Mouse (Mus musculus): ENCODE measurements around the gene Rom1.
"Not testable (repeated sequence)": the region's sequence is repeated elsewhere in the genome, so short reads cannot be mapped to it uniquely, and the experiment has no call there.

The Rom1 gene

DNA sequence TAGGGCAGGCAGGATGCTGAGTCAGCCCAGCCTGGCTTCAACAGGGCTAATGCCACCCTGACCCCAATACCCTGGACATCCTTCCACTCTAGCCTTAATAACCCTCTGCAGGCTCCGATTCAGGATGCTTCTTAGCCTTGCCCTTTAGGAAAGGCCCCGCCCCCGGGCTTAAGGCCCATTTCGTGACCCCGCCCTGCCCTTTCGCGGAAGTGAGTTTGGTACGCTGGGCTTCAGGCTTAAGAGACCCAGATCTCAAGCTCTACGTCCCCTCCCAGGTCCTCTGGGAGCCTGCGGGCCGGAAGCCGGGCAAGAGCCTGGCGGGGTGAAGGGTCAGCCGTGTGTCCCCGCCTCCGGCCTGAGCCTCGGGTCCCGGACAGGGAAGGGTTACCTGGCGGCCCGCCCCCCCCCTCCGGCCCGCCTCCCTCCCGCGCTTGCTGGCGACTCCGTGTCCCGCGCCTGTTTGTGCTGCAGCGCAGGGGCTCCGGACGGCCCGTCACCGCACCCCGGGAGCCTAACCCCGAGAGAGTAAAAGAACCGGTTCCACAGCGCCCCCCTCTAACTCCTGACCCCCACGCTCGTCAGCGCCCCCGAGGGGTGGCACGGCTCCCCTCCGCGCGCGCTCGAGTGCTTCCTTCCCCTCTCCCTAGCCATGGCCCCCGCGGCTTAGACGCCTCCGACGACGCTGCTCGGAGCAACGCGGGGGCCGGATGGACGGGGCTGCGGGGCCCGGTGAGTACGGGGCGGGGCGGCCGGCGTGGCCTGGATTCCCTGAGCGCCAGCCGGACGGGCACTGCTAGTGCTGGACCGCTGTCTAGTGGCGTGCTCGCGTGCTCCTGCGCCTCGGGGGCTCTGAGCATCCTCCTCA, at the start of gene Rom1, which contains the start of gene Eml3:
Rom1 (minus strand) TSS at position 133 of the 865 bp plus-strand sequence.
Eml3 (plus strand) TSS at position 329 of the 865 bp plus-strand sequence.
- peak; percentile 90 for DNase-seq (ENCODE audit: inconsistent ontology term)

DNA sequence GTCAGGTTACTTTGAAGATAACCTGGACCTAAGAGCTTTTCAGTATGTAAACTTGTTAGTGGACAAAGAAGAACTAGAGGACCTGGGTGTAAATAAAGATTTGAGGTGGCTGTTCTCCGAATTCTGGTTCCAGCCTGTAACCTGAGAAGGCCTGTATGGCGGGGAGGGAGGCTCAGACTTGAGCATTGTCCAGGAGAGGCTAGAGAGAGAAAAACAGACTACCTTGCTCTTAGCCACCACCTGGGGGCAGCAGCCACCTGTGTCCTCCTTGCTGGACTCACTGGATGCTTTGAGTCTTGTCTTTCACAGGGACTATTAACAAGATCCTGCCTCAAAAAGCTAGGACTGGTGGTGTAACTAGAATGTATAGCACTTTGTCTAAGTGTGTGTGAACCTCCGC, 47.4 kb upstream of the Rom1 start:
- peak; percentile 82 for DNase-seq (ENCODE audit: inconsistent ontology term)

DNA sequence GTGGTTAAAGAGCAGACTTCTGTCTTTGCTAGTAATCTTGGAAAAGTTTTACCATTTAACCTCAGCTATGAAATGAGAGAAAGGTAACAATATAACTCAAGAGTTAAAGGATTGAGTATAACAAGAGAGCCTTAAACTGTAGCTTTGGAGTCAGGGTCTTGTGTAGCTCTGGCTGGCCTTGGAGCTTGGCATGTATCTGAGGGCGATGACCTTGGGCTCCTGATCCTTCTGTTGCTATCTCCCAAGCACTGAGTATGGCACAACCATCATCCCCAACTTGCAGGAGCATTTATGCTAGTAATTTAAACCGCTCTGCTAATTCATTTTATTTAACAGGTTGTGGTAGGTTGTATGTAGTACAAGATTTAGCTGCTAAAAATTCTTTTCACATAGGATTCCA, 46.3 kb upstream of the Rom1 start:
- no peak for DNase-seq (ENCODE audit: inconsistent ontology term)

DNA sequence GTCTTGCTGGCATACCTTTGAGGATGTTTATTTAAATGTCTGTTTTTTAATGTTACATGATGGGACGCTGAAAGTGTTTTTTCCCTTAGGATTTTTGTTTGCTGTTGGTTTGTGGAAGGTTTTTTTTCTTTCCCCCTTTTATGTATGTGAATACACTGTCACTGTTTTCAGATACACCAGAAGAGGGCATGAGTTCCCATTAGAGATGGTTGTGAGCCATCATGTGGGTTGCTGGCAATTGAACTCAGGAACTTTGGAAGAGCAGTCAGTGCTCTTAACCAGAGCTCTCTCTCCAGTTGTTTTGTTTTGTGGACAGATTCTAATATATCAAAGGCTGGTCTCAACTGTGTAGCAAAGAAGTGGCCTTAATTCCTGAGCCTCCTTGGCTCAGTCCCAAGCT, 45.5 kb upstream of the Rom1 start:
- DNase-seq (ENCODE audit: inconsistent ontology term): no peak

DNA sequence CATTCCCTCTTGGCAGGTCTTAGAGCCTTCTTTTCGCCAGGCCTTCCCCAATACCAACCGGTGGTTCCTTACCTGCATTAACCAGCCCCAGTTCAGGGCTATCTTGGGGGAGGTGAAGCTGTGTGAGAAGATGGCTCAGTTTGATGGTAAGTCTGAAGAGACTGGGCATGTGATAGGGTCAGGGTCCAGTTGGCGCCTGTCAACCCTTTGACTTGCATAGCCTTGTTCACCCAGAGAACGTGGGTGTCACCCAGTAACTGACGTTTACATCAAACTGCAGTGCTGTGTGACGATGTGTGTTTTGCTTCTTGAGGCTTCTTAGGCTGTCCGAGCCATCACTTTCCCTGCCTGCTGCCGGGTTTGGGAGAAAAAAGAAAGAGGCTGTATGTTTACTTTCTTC, 43.3 kb upstream of the Rom1 start:
- not testable (repeated sequence) for DNase-seq (ENCODE audit: inconsistent ontology term)

DNA sequence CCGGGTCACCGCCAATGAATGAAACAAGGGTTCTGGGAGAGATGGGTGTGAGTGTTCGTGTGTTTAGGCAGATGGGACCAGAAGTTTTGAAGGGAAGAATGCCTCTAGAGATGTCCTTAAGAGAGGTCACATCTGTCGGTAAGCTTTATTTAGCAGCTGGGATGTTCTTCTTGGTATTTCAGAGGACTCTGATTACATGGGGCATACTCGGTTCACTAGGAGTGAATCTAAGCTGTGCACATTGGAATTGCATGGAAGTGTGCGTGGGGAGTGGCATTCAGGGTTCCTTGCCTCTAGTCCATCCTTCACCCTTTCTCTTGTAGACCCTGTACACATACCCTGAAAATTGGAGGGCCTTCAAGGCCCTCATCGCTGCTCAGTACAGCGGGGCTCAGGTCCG, 38.7 kb upstream of the Rom1 start:
- DNase-seq (ENCODE audit: inconsistent ontology term): no peak

DNA sequence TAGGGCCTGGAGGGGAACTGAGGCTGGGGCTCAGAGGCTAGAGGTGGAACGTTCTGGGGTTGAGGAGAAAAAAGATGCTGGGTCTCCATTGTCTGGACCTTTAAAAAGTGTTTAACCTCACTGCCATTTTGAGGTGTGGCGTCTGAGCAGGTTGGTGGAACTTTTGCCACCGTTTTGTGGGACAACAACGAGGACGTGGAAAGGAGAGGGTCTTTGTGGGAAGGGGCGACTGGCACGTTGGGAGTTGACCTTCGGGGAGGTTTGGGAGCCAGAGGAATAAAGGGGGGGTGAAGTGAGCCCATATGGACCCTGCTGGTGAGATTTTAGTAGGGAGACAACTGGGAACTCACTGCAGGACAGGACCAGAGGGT, 38.2 kb upstream of the Rom1 start:
- no peak for DNase-seq (ENCODE audit: inconsistent ontology term)

DNA sequence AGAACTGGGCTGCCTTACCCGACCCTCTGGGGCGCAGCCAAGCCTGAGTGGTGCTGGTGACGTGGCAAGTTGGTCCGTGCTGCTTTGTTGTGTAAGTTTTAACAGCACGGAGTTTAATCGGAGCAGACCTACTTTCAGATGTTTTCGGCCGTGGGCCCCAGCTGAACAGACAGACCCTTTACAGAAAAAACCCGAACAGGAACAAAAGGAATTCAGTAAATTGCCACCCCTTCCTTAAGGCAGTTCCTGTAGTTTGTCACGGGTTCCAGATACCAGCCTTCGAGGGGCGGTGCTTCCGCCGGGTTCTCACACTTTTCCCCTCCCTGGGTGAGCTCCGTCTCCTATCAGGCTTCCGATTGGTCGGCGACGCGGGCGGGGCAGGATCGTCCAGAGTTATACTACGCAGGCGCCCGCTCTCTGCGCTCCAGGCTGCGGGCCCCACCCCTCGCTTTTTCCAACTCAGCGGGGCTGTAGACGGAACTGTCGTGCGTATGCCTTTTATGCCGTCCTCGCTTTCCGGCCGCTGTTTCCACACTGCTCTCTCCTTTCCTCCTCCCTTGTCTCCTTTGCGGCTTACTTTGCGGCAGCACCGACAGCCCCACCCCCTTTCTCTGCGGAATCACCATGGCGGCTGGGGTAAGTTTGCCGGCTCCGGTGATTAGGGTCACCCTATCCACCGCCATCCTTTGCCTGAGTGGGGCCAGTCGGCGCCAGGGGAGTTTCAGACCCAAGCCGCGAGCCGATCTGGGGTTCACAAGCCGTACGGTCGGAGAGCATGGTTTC, 37.6 kb upstream of the Rom1 start, which contains the start of gene Eef1g:
Eef1g (plus strand) TSS at position 452 of the 783 bp plus-strand sequence.
- DNase-seq (ENCODE audit: inconsistent ontology term): peak; percentile 100

DNA sequence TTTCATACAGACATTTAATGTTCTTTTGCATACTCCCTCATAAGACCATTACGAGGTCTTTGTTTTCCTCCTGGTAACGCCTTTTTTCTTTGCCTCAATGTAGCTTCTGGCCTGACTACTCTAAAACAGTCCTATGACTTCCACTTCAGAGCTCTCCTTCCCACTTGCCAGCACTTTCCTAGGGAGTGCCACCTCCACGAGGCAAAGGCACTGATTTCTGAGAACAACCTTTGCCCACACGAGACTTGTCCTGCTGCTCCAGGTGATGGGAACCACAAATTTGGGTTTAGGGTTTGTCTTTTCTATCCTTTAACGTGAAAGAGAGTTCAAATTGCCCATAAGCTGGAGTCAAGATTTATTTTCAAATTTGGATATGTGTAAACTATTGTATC, 37.0 kb upstream of the Rom1 start:
- no peak for DNase-seq (ENCODE audit: inconsistent ontology term)

DNA sequence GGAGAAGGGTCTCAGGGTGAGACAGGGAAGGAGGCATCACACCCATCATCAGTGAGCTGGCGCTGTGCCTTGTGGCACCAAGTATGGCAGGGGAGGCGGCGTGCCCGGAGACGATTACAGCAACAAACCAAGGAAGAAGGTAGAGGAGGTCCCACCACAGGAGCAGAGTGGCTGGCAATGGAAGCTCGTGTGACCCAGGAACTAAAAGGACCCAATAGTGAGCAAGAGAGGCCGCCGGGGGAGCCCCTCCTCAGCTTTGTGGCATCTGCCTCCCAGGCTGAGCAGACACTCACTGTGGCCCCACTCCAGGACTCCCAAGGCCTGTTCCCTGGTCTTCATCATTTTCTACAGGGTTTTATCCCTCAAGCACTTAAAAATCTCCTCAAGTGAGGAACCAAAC, 36.6 kb upstream of the Rom1 start:
- peak; percentile 25 for DNase-seq (ENCODE audit: inconsistent ontology term)

DNA sequence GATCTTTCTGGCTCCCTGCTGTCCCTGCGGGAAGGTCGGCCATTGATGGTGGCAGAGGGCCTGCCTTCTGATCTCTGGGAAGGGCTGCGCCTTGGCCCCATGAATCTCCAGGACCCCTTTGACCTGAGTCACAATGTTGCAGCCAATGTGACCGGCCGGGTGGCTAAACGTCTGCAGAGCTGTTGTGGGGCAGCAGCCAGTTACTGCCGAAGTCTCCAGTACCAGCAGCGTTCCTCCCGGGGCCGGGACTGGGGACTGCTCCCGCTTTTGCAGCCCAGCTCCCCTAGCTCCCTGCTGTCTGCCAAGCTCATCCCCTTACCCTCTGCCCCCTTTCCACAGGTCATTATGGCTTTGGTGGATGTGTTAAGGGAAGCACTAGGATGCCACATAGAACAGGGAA, 35.9 kb upstream of the Rom1 start:
- no peak for DNase-seq (ENCODE audit: inconsistent ontology term)

DNA sequence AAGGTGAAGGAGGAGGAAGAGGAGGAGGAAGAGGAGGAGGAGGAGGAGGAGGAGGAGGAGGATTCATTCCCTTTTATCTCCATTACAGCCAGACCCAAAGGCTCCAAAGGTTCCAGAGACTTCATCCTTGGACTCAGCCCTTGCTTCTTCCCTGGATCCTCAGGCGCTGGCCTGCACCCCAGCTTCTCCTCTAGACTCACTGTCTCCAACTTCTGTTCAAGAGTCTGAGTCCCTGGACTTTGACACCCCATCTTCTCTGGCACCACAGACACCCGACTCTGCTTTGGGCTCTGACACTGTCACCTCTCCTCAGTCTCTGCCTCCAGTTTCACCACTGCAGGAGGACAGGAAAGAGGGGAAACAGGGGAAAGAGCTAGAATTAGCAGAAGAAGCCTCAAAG, 33.1 kb upstream of the Rom1 start:
- no peak for DNase-seq (ENCODE audit: inconsistent ontology term)

DNA sequence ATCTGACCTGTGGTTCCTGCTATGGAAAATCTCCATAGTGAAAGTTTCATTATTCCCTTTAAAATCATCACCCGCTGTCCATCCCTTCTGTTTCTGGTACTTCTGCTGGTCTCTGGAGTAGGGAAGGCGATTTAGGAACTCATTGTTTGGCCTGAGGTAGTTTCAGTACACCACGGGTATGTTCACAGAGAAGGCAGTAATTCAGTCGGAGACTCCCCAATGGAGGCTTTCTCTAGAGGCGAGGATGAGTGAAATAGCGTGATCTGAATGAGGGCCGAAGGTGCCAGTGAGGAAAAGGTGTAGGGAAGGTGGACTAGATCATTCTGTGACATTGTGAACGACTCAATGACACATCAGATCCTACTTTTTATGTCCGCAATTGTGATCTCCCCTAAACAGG, 25.0 kb upstream of the Rom1 start:
- peak; percentile 19 for DNase-seq (ENCODE audit: inconsistent ontology term)

DNA sequence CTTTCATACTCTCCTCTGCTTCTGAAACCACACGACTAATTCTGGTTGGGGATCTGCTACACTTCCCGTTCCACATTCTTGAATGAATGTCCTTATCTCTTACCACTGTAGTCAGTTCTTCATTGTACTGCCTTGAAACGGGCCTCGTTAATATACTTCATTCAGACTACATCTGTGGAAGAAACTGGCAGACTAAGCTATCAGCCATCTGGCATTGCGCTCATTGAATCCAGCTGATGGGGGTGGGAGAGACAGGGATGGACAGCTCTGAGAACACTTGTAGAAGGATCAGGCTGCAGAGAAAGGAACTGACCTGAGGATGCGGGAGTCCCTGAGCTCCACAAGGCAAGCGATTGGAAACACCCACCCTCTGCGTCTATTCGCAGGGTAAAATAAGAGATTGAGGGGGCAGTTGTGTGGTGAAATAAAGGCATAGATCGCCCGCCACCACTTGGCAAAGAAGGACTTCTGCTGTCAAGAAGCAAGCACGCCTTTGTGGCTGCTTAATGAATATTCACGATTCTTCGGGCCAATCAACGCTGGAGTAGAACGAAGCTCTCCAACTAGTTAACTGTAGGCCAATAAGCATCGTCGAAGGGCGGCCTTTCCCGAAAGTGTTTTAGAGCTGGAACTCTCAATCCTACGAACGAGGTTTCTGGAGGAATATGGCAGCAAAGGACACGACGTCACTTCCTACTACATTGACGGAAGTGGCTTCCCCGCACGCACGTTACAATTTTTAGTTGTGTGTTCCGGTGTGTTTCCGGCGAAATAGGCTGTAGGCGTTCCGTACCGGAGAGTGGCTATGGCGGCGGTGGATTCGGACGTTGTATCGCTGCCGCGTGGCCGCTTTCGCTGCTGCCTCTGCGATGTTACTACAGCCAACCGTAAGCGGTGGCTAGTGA, 24.2 kb upstream of the Rom1 start, which contains the start of gene Tut1:
Tut1 (plus strand) TSS at position 713 of the 905 bp plus-strand sequence.
- peak; percentile 96 for DNase-seq (ENCODE audit: inconsistent ontology term)

DNA sequence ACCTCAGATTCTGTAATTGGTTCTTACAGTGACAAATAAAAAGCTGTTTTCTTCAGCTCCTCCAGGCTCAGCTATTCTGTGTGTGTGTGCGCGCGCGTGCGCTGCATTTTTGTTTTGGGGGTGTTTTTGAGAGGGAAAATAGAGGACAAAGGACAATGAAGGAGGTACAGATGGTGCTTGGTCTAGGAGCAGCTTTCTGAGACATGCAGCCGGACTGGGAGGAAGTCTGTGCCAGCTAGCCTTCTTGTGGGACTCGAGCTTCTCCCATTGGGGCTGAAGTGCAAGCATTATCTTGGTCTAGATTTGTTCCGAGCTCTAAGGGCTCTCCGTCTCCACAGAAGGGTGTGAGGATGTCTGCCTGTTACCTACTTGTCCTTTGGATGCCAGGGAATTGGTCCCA, 23.1 kb upstream of the Rom1 start:
- DNase-seq (ENCODE audit: inconsistent ontology term): no peak

DNA sequence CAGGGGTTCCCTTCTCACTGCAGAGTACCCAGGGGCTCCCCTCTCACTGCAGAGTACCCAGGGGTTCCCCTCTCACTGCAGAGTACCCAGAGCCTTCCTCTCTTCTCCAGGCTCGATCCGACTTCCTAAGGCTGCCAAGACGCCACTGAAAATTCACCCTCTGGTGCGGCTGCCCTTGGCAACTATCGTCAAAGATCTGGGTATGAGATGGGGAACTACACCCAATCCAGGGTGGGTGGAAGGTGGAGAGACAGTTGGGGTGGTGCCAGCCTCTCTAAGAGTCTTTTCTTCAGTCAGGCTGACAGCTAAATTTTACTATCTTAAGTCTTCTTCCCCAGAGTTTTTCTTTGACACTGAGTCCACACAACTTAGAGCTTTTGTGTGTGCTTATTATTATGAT, 21.0 kb upstream of the Rom1 start:
- DNase-seq (ENCODE audit: inconsistent ontology term): no peak

DNA sequence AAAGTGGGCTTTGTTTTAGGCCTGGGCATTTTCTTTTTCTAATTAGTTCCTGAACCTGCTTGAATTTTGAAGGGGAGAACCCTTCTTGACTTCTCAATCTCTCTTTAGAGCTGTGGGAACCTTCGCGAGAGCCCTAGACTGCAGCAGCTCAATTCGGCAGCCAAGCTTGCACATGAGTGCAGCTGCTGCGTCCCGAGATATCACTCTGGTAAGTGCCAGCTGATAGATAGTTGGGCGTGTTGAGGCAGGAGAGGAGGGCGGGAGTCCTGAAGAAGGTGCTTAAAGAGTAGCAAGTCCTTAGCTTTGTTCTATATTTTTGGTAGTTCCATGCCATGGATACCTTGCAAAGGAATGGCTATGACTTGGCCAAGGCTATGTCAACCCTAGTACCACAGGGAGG, 17.8 kb upstream of the Rom1 start:
- DNase-seq (ENCODE audit: inconsistent ontology term): no peak

DNA sequence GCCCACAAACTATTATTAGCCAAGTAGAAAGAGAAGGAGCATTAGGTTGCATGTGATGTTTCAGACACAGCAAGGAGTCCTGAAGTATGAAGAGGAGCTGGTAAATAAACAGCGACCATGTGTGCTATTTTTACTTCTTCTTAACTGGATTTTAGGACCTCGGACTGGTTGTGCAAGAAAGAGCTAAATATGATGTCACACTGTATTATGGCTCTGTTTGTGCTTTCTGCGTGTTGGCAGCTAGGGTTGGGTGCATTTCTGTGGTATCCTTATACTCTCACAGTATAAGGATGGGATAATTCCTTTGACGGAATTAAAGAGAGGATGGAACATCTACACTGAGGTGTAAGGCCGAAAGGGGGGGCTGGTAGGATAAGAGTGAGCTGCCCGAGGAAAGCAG, 16.1 kb upstream of the Rom1 start:
- no peak for DNase-seq (ENCODE audit: inconsistent ontology term)

DNA sequence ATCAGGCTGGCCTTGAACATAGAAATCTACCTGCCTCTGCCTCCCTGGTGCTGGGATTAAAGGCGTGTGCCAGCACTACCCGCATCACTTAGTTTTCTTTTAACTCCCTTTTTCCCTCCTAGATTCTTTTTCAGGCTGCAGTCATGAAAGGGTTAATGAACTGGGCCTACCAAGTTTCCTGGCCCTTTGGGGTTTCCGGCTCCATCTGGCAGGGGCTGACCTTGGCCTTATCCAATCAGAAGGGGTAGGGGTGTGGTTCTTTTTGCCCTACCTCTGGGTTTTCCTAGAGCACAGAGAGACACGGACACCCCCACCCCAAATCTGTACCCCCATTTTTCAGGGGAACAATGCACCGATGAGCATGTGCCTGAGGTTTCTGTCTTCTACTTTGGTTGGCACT, 15.6 kb upstream of the Rom1 start:
- peak; percentile 84 for DNase-seq (ENCODE audit: inconsistent ontology term)

DNA sequence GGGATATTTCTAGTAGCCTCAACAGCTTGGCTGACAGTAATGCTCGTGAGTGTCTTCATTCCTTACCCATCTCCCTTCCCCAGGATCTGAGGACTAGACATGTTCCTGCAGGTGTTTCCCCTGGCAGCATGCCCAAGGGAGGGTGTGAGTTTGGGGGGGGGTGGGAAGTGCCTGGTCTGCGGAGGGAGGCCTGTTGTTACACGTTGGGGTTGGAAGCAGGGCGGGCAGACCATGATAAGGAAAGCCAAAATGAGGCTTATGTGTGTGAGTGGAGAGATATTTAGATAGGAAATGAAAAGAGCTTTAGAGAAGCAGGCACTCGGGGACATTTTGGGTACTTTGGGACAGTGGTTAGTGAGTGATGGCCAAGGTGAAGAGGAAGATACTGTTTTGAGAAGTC, 14.9 kb upstream of the Rom1 start:
- DNase-seq (ENCODE audit: inconsistent ontology term): no peak

DNA sequence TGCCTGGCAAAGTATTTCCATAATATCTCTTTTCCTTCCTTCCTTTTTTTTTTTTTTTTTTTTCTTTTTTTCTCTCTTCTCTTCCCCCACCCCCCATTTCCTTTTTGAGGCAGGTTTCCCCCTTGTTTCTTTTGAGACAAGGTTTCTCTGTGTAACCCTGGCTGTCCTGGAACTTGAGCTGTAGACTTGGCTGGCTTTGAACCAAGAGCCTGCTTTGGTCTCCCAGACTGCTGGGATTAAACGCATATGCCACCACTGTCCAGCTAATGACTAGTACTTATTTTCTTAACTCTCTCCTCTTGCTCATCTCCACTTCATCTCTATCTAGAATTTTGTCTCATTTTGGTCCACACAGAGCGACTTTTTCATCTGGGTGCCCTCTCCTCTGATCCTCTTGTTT, 13.9 kb upstream of the Rom1 start:
- DNase-seq (ENCODE audit: inconsistent ontology term): no peak
